Mouse (Mus musculus): ENCODE data around the gene Fbxo47.
"Not testable (repeated sequence)": the region's sequence is repeated elsewhere in the genome, so short reads cannot be mapped to it uniquely, and the experiment has no call there.

Fbxo47 gene

DNA sequence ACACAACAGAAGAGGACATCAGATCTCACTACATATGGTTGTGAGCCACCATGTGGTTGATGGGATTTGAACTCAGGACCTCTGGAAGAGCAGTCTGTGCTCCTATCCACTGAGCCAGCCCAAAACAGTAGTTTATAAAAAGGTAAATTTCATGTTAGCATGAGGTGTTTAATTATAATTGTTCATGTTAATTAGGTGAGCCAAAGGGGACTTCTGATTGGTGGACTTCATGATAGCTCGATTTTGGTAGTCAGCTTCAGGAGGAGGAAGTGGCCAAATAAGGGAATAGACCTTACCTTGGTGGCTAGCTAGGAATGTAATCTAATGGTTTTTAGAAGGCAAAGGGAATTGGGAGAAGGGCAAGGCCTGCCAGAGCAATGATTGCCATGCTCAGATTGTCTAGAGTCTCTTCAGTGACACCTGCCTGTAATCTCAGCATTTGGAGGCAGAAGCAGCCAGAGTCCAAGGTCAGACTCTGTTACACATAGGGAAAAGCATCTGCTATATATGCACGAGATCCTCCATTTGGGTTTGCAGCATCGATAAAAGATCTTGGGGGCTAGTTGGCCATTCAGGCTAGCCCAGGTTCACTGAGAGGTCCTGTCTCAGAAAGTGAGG is 13.7 kb upstream of the Fbxo47 start:
- ChIA-PET POLR2A (interaction anchor here in 3 of 4 experiments (0.6 to 2.3 kb wide), 4 partner anchors 13 to 1103 kb away, joined by 3 to 8 read pairs (median 3); partner anchors contain the start of gene Fbxo47 (in 1 of the 3)), CTCF (interaction anchor here in 2 of 4 experiments (0.5 to 0.6 kb wide), 2 partner anchors 10 to 104 kb away, joined by 4 read pairs; no protein-coding TSS in a partner anchor)

DNA sequence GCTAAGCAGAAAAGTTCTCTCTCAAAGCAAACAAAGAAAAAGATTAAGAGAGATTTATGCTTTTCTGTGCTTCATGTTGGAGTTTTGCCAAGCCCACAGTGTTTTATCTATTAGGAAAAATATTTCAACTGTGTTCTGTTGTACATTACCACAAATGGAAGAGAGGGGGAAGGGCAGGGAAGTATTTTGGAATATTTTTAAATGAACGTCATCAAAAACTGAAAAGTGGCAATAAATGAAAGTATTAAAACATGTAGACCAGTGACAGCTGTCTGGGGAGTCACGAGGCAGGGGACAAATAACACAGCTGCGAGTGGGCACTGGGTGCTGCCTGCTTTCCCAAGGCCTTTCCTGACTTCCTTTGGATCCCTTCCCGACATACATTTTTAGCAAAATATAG is 12.7 kb upstream of the Fbxo47 start:
- CTCF ChIA-PET = interaction anchor here in 1 of 4 experiments (0.6 kb wide), 1 partner anchor 32 kb away, joined by 3 read pairs; no protein-coding TSS in a partner anchor

DNA sequence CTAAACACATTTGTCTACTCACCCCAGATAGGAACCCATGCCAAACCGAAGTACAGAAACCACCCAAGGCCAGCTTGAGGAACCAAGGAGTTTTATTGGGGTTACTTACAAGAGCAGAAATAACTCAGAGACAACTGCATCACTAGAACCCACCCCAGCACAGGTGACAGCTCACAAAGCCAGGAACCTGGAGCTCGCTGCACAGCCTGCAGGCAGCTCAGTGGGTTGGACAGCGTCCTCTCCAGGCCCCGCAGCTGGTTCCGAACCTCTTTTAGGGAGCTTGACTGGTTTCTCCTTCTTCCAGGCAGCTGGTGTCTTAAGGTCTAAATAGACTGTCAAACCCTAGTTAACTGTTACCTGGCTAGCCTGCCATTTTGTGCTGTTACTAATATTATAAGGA is 7.9 kb upstream of the Fbxo47 start:
- CTCF ChIA-PET = interaction anchor here in 3 of 4 experiments (0.7 to 0.9 kb wide), 4 partner anchors 8 to 80 kb away, joined by 3 to 4 read pairs (median 4); no protein-coding TSS in a partner anchor
- POLR2A ChIA-PET = interaction anchor here in 2 of 4 experiments (0.7 to 2.5 kb wide), 3 partner anchors 13 to 102 kb away, joined by 3 to 7 read pairs (median 4); no protein-coding TSS in a partner anchor

More for the DNA sequence above, 12.7 kb upstream of the Fbxo47 start:
- POLR2A ChIA-PET = interaction anchor here in 3 of 4 experiments (0.6 to 2.3 kb wide), 3 partner anchors 12 to 122 kb away, joined by 3 to 8 read pairs (median 3); partner anchors contain the start of gene Fbxo47 (in 1 of the 3)

DNA sequence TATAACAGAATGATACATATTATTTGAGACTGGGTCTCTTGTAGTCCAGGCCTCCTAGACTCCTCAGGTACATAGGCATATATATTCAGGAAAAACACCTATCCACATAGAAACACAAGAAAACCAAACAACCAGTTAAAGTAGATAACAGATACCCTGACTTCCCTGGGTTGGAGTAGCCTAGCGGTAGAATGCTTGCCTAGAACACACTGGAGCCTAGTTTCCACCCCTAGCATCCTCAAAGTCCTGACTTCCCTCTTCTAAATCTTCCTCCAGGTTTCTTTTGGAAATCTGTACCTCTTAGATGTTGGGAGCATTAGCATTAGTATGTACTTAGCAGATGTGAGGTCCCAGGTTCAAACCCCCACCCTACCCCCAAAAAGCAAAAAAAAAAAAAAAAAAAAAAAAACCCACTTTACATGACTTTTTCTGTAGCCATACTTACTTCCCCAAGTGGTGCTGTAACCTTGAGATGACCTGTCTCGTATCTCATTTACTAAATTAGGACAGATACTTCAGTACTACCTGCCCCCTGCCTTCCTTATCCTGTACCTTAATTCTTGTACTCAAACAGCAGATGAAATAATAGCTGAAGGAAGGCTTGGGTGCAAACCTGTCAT is 1.5 kb upstream of the Fbxo47 start:
- ChIA-PET CTCF (interaction anchor here in 2 of 4 experiments (0.6 to 2.8 kb wide), 10 partner anchors 14 to 324 kb away, joined by 3 to 13 read pairs (median 6); no protein-coding TSS in a partner anchor), POLR2A (interaction anchor here in 3 of 4 experiments (0.6 to 4.9 kb wide), 53 partner anchors 7 to 257 kb away, joined by 3 to 57 read pairs (median 6); partner anchors contain the start of genes Cacnb1 (in 2 of the 3), Plxdc1 (in 2 of the 3), B230217C12Rik (in 1 of the 3) and Epop (in 1 of the 3))

DNA sequence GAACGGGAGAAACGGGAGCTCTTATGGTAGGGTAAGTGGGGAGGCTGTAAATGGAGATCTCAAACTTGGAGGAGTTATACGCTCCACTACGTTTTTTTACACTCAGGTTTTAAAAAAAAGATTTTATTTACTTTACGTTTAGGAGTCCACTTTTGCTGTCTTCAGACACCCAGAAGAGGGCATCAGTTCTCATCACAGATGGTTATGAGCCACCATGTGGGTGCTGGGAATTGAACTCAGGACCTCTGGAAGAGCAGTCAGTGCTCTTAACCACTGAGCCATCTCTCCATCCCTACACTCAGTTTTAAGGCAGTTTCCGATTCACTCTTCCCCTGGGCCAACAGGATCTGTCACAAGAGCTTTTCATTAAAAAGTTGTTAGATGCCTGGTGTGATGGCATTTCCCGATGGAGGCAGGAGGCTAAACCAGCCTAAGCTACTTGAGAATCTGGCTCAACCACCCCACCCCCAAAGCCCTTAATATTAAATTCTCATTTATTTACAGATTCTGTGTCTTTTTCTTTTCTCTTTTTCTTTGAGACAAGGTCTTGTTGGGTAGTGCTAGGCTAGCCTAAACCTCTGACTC is 739 bp upstream of the Fbxo47 start:
- ChIA-PET POLR2A (interaction anchor here (0.5 to 4.9 kb wide), 142 partner anchors 8 to 469 kb away, joined by 3 to 57 read pairs (median 4); partner anchors contain the start of genes 1700001P01Rik (in 3 of the 4), B230217C12Rik (in 3 of the 4), Lasp1 (in 3 of the 4) and Rpl19 (in 3 of the 4)), CTCF (interaction anchor here in 3 of 4 experiments (0.6 to 2.8 kb wide), 17 partner anchors 15 to 562 kb away, joined by 3 to 13 read pairs (median 4); partner anchors contain the start of genes Arl5c (in 1 of the 3) and Grb7 (in 1 of the 3))

DNA sequence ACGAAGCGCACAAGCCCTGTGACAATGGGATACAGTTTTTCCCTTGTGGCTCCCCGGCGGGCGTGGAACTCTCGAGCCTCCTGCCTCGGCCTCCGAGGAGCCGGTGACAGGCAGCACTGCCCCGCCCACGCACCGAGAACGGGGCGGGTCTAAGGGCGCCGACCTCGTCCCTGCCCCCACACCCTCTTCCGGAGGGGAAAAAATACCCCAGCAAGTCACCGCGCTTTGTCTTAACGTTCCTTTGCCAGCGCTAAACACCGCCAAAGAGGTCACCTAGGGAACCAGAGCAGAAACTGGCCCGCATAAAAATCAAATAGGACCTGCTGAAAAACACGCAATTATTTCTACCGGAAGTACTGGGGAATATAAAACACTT is 424 bp downstream of the Fbxo47 start:
- ChIA-PET POLR2A (interaction anchor here (0.6 to 4.9 kb wide), 116 partner anchors 9 to 903 kb away, joined by 3 to 57 read pairs (median 5); partner anchors contain the start of genes 1700001P01Rik (in 3 of the 4), B230217C12Rik (in 3 of the 4), Lasp1 (in 3 of the 4) and Rpl23 (in 3 of the 4)), CTCF (interaction anchor here (0.5 to 2.8 kb wide), 19 partner anchors 11 to 394 kb away, joined by 3 to 13 read pairs (median 4); partner anchors contain the start of gene Arl5c (in 1 of the 4))

DNA sequence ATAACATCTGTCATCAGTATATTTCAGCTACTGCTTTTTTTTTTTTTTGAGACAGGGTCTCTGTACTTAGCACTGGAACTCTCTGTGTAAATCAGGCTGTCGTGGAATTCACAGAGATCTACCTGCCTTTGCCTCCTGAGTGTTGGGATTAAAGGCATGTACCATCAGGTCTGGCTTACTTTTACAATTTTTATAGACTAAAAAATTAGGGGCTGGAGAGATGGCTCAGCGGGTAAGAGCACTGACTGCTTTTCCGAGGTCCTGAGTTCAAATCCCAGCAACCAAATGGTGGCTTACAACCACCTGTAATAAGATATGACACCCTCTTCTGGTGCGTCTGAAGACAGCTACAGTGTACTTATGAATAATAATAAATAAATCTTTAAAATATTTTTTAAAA is 3.6 kb downstream of the Fbxo47 start:
- ChIA-PET POLR2A (interaction anchor here in 3 of 4 experiments (0.6 to 1.1 kb wide), 6 partner anchors 26 to 140 kb away, joined by 3 to 7 read pairs (median 3); partner anchors contain the start of genes Lasp1 (in 2 of the 3) and Rpl23 (in 1 of the 3)), CTCF (interaction anchor here in 3 of 4 experiments (0.6 to 1.3 kb wide), 6 partner anchors 40 to 217 kb away, joined by 3 to 7 read pairs (median 4); partner anchors contain the start of genes B230217C12Rik (in 1 of the 3) and Mllt6 (in 1 of the 3))

DNA sequence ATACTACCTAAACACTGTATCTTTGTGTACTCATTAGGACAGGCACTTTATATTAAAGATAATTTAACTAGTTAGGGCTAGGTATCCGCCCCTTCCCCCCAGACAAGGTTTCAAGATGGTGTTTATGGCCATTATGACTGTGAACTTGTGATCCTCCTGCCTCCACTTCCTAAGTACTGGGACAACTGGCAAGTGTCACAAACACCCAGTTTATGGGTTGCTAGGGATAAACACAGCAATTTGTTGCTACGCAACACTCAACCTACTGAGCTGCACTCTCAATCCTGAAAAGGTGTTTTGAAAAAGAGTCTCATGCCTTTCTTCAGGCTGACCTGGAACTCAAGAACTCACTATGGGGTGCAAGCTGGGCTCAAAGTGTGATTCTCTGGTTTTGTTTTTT is 6.6 kb downstream of the Fbxo47 start:
- POLR2A ChIA-PET = interaction anchor here in 3 of 4 experiments (0.6 to 2.7 kb wide), 5 partner anchors 74 to 150 kb away, joined by 3 to 7 read pairs (median 4); partner anchors contain the start of genes Lasp1 (in 1 of the 3), Rpl19 (in 1 of the 3) and Rpl23 (in 1 of the 3)

DNA sequence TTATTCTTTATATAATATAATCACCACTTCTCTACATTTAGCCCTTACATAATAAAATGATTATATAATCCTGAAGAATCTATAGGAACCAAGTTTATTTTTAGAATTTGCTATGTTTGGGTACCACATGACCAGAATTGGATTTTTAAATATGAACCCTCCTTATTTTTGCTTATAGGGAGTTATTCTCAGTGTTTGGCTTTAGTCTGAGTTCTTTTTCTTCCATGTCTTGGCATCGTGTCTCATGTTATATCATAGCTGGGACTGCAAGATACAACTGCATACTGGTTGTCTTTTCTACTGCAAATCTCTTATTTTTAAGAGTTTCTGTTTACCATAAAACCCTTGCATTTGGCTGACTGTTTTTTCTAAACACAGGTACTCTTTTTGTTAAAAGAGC is 9.6 kb downstream of the Fbxo47 start:
- CTCF ChIA-PET = interaction anchor here in 1 of 4 experiments (0.9 kb wide), 1 partner anchor 26 kb away, joined by 3 read pairs; no protein-coding TSS in a partner anchor

More for the DNA sequence above, 6.6 kb downstream of the Fbxo47 start:
- CTCF ChIA-PET = interaction anchor here in 1 of 4 experiments (0.5 kb wide), 1 partner anchor 84 kb away, joined by 7 read pairs; no protein-coding TSS in a partner anchor

DNA sequence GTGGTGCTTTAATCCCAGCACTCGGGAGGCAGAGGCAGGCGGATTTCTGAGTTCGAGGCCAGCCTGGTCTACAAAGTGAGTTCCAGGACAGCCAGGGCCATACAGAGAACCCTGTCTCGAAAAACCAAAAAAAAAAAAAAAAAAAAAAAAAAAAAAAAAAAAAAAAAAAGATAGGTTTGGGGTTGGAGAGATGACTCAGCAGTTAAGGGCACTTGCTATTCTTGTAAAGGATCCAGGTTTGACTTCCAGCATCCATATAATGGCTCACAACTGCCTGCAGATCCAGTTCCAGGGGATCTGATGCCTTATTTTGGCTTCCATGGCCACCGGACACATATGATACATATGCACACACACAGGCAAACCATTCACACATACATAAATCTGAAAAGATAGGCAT is 11.6 kb downstream of the Fbxo47 start:
- CTCF ChIA-PET = not testable (repeated sequence)
- POLR2A ChIA-PET = interaction anchor here in 1 of 4 experiments (1.1 to 1.4 kb wide), 3 partner anchors 11 to 17 kb away, joined by 3 read pairs; partner anchors contain the start of gene Fbxo47

More for the DNA sequence above, 9.6 kb downstream of the Fbxo47 start:
- POLR2A ChIA-PET = interaction anchor here in 1 of 4 experiments (1.1 kb wide), 1 partner anchor 65 kb away, joined by 3 read pairs; no protein-coding TSS in a partner anchor

DNA sequence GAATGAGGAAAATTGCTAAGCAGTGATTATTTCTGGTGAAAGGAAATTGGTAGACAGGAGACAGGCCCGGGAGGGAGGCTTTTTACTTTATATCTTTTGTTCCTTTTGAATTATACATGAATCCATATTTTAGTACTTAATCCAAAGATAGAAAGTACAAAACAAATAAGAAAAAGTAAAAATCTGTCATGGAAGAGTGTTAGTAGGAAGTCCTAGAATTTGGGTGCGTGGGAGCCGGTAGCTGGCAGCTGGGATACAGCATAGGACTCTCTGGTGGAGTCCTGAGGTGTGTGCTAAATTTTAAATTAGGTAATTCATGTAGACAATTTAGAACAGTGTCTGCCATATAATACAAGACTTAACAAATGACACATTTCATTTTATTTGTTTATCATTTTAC is 16.4 kb downstream of the Fbxo47 start:
- ChIA-PET POLR2A (no interaction called here), CTCF (interaction anchor here in 1 of 4 experiments (0.5 kb wide), 1 partner anchor 46 kb away, joined by 4 read pairs; no protein-coding TSS in a partner anchor)

DNA sequence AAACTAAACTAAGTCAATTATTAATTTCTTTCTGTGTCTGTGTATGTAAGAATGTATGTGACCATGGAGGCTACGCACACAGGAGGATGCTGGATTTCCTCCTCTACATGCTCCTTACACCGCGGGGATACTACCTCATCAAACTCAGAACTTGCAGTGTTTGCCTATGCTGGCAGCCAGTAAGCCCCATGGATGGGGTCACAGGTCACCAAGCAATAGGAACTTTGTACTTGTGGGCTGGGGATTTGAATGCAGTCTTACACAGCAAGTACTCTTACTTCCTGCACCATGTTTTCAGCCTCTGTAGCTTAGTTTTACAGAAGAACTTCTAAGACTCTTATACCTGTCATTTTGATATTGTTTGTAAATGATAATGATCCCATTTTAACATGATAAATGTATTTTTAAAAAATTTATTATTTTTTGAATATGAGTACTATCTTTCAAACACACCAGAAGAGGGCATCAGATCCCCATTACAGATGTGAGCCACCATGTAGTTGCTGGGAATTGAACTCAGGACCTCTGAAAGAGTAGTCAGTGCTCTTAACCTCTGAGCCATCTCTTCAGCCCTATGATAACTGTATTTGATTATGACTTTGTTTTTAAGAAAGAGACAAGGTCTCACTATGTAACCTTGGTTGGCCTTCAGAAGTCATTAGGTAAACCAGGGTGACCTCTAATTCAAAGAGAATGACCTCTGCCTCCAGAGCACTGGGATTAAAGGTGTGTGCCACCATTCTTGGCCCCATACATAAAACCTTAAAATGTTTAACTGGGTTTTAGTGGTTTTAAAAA is 17.7 kb downstream of the Fbxo47 start:
- ChIA-PET POLR2A (interaction anchor here in 2 of 4 experiments (1.4 to 1.6 kb wide), 2 partner anchors 17 to 122 kb away, joined by 3 to 4 read pairs; partner anchors contain the start of gene Fbxo47 (in 1 of the 2)), CTCF (no interaction called here)

DNA sequence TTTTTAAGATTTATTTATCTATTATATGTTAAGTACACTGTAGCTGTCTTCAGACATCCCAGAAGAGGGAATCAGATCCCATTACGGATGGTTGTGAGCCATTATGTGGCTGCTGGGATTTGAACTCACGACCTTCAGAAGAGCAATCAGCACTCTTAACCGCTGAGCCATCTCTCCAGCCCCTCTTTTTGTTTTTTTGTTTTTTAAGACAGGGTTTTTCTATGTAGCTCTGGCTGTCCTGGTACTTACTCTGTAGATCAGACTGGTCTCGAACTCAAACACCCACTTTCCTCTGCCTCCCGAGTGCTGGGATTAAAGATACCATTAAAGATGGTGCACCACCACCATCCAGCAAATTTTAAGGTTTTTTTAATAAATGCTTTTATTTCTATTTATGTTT is 18.5 kb downstream of the Fbxo47 start:
- ChIA-PET POLR2A (interaction anchor here (0.6 to 1.6 kb wide), 7 partner anchors 8 to 127 kb away, joined by 3 to 4 read pairs (median 3); partner anchors contain the start of gene Fbxo47 (in 1 of the 4)), CTCF (interaction anchor here in 1 of 4 experiments (0.7 kb wide), 1 partner anchor 337 kb away, joined by 3 read pairs; the partner anchor contains the start of gene Cdk12)

DNA sequence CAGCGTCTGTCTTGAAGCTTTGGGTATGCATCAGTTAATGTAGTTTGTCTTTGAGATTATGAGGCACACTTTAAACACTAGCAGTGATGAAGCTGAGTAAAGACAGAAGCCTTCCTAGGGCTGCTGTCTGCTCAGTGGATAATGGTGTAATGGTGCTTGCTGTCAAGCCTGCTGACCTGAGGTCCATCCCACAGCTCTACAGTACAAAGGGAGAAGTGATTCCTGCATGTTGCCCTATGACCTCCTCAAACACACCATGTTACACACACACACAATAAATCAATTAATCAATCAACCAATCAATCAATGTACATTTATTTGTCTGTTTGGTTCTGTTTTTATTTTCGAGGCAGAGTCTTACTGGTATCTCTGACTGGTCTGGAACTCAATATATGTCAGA is 21.8 kb downstream of the Fbxo47 start:
- ChIA-PET CTCF (interaction anchor here in 1 of 4 experiments (0.6 kb wide), 1 partner anchor 17 kb away, joined by 3 read pairs; no protein-coding TSS in a partner anchor), POLR2A (no interaction called here)

DNA sequence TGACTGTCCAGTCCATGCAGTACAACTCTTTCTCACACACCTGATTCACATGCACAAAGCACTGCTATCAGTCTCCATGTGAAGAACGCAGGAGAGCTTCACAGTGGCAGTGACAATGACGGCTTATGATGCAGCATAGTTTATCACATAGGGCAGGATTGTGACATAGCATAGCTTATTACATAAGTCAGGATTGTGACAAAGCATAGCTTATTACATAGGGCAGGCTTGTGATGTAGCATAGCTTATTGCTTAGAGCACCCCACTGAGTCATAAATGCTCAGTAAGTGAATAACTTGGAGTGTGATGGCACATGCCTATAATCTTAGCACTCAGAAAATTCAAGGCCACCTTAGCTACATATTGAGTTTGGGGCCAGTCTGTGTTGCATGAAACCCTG is 28.5 kb downstream of the Fbxo47 start:
- CTCF ChIA-PET = interaction anchor here in 2 of 4 experiments (0.6 to 0.7 kb wide), 2 partner anchors 14 to 713 kb away, joined by 3 to 4 read pairs; partner anchors contain the start of gene B230217C12Rik (in 1 of the 2)
- POLR2A ChIA-PET = interaction anchor here in 3 of 4 experiments (0.6 to 2.0 kb wide), 5 partner anchors 14 to 80 kb away, joined by 3 to 8 read pairs (median 3); partner anchors contain the start of genes 1700001P01Rik (in 1 of the 3) and Fbxo47 (in 1 of the 3)

DNA sequence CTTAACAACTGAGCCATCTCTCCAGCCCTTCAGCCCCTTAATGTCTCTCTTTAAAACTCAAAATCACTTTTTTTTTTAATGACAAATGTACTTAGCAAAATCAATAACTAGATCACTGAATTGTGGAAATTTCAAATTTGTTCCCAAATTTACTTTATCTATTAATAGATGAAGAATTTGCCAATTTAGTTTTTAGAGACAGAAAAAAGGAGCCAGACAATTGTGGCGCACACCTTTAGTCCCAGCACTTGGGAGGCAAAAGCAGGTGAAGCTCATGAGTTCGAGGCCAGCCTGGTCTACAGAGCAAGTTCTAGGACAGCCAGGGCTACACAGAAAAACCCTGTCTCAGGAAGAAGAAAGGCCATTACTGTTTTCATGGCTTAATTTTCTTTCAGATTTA is 32.4 kb downstream of the Fbxo47 start:
- CTCF ChIA-PET = no interaction called here
- POLR2A ChIA-PET = interaction anchor here in 2 of 4 experiments (1.2 to 3.2 kb wide), 2 partner anchors 10 to 11 kb away, joined by 3 to 14 read pairs; partner anchors contain the start of gene B230217C12Rik (in 2 of the 2)
